Mouse (Mus musculus): ENCODE data around the gene Sbno1. TPM values are rescaled to one million over a fixed set of nuclear protein-coding genes. Genes with fewer than 3 reads are reported as not detected.
A peak's percentile ranks its signal among the peaks of the same experiment; 100 is the strongest.

The Sbno1 gene
- polyA plus RNA-seq, 1 experiment from 2014 or later, result 49.3 TPM

DNA sequence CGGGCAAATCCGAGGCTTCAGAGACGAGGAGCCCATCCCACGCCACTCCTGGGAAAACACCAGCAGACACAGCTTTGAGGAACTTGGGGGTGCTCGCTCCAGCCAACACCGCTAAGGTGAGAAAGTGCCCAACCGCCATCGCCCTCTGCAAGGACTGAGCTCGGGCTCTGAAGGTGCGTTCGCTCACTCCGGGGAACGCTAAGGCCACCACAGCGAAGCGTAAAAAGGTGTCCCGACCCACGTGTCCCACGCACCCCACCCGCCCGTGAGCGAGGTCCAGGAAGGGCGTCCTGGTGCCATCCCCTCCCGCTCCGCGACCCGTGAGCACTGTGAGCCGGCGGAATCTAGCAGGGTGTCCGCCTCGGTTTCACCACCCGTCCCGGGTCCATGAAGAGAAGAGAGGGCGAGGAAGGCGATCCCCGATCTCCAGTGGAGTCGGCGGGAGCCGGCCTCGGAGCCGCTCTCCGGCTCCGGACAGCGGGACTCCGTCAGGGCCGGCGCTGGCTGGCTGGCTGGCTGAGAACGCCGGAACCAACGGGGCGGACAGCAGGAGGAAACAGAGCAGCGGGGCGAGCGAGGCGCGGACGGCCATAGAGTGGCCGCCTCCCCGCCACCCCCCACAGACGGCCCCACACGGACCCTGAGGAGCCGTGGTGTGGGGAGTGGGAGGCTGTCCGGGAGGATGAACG lies 934 bp downstream of the Sbno1 start:
- Histone ChIP-seq H3K36me3 (ENCODE audit: control insufficient read depth, insufficient read depth) (no peaks in the 10 kb centered on the region), H3K4me1 (replicated peaks; ENCODE audit: control insufficient read depth, insufficient read depth, low read length) (no peaks in the 10 kb centered on the region), H3K27ac (ENCODE audit: low read depth, low read length) (peak overlapping the region; percentile 83), H3K4me2 (replicated peaks; ENCODE audit: low read depth) (peak overlapping the region; percentile 87), H3K27me3 (replicated peaks; ENCODE audit: control insufficient read depth, insufficient read depth, low read length) (no peaks in the 10 kb centered on the region), H3K9me3 (ENCODE audit: control insufficient read depth) (no peaks in the 10 kb centered on the region), H3K4me3 (ENCODE audit: low read depth, low read length) (peak overlapping the region; percentile 69), H3K9ac (ENCODE audit: low read depth, low read length) (peak overlapping the region; percentile 82)
- ATAC-seq, result peak; percentile 14
- TF ChIP-seq CTCF (IDR thresholded peaks at IDR 0.05; ENCODE audit: low read depth), result no peak
- WGBS, result under 1% methylated on average over 59 of the region's 63 CpGs

DNA sequence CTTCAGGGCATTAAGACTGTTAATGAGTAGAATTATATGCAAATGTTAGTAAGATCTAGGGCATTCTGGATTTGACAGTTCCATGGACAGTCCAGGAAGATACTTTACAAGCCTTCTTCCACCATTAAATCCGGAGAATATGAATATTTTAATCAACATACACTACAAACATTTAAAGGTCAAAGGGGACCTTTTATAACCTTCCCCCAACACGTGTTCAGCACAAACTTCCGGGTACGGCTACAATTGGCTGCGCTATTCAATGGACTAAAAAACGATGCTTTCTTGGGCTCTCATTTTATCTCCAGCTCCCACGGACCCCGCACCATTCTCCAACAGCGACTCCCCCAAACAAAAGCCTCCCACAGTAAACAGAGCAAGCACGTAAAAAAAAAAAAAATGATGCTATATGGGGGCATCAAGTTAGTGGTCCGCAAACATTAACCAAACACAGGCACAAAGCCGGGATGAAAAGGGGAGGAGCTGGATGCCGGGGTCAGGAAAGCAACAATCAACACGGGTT lies 1.5 kb downstream of the Sbno1 start:
- TF ChIP-seq CTCF (IDR thresholded peaks at IDR 0.05; ENCODE audit: low read depth), result no peak
- no peaks in the 10 kb centered on the region for H3K36me3 ChIP-seq (ENCODE audit: control insufficient read depth, insufficient read depth)
- peak overlapping the region; percentile 82 for H3K9ac ChIP-seq (ENCODE audit: low read depth, low read length)
- WGBS, result under 1% methylated on average over 14 of the region's 14 CpGs
- no peaks in the 10 kb centered on the region for H3K27me3 ChIP-seq (replicated peaks; ENCODE audit: control insufficient read depth, insufficient read depth, low read length)
- H3K4me2 ChIP-seq (replicated peaks; ENCODE audit: low read depth), result peak overlapping the region; percentile 87
- H3K9me3 ChIP-seq (ENCODE audit: control insufficient read depth), result no peaks in the 10 kb centered on the region
- H3K4me1 ChIP-seq (replicated peaks; ENCODE audit: control insufficient read depth, insufficient read depth, low read length), result no peaks in the 10 kb centered on the region
- H3K4me3 ChIP-seq (ENCODE audit: low read depth, low read length), result peak overlapping the region; percentile 69
- H3K27ac ChIP-seq (ENCODE audit: low read depth, low read length), result peak overlapping the region; percentile 83
- no peak for ATAC-seq

DNA sequence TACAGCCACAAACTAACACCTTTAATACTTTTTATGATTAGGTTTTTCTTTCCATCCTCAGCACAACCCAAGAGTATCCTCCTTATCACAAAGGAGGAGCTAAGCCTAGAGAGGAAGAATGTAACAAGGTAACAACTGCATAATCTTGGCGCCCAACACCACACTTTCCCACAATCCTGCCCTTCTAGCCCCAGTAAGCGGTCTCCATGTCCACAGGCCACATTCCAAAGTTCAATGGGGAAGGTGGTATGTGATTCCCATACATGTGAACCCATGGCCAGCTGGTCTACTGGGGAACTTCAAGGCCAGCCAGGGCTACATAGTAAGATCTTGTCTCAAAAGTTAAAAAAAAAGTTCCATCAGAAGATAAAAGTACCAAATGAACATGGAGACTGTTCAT lies 4.0 kb downstream of the Sbno1 start:
- Histone ChIP-seq H3K4me1 (replicated peaks; ENCODE audit: control insufficient read depth, insufficient read depth, low read length) (no peaks in the 10 kb centered on the region), H3K36me3 (ENCODE audit: control insufficient read depth, insufficient read depth) (no peaks in the 10 kb centered on the region), H3K27me3 (replicated peaks; ENCODE audit: control insufficient read depth, insufficient read depth, low read length) (no peaks in the 10 kb centered on the region), H3K4me2 (replicated peaks; ENCODE audit: low read depth) (no peak overlapping the region), H3K9ac (ENCODE audit: low read depth, low read length) (no peak overlapping the region), H3K27ac (ENCODE audit: low read depth, low read length) (no peak overlapping the region), H3K4me3 (ENCODE audit: low read depth, low read length) (no peak overlapping the region), H3K9me3 (ENCODE audit: control insufficient read depth) (no peaks in the 10 kb centered on the region)
- no peak for TF ChIP-seq CTCF (IDR thresholded peaks at IDR 0.05; ENCODE audit: low read depth)
- WGBS, result 61% methylated on average over 2 of the region's 2 CpGs
- ATAC-seq, result no peak

DNA sequence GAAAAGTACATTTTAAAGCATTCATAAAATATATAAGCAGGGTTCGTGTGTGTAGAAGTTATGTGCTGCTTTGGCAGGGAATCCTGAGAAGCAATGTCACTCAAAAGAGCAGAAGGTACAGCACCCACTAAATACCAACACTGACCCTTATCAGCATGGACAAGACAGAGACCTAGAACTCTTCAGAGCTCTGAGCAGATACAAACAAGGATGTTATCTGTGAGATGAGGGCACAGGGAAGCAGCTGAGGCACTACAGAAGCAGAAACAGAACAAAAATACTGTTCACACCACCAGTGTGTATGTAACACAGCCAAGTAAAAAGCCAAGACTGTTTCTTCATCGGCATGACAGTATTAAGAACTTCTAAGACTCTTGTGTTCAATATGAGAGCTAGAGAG lies 6.9 kb downstream of the Sbno1 start:
- no peaks in the 10 kb centered on the region for H3K27me3 ChIP-seq (replicated peaks; ENCODE audit: control insufficient read depth, insufficient read depth, low read length)
- peaks cover 8% of the 10 kb centered on the region; the same call in 1 of the 2 replicates for H3K36me3 ChIP-seq (ENCODE audit: control insufficient read depth, insufficient read depth)
- H3K4me2 ChIP-seq (replicated peaks; ENCODE audit: low read depth), result no peak overlapping the region
- H3K9me3 ChIP-seq (ENCODE audit: control insufficient read depth), result no peaks in the 10 kb centered on the region
- no peak overlapping the region for H3K4me3 ChIP-seq (ENCODE audit: low read depth, low read length)
- WGBS, result 93% methylated on average over 2 of the region's 2 CpGs
- no peak for ATAC-seq
- TF ChIP-seq CTCF (IDR thresholded peaks at IDR 0.05; ENCODE audit: low read depth), result no peak
- H3K27ac ChIP-seq (ENCODE audit: low read depth, low read length), result no peak overlapping the region
- H3K4me1 ChIP-seq (replicated peaks; ENCODE audit: control insufficient read depth, insufficient read depth, low read length), result no peaks in the 10 kb centered on the region
- no peak overlapping the region for H3K9ac ChIP-seq (ENCODE audit: low read depth, low read length)

- TF ChIP-seq CTCF (IDR thresholded peaks at IDR 0.05; ENCODE audit: low read depth), result no peak
- H3K9me3 ChIP-seq (ENCODE audit: control insufficient read depth), result no peaks in the 10 kb centered on the region
- H3K27ac ChIP-seq (ENCODE audit: low read depth, low read length), result peak overlapping the region; percentile 24; the same call in 1 of the 2 replicates
- H3K4me1 ChIP-seq (replicated peaks; ENCODE audit: control insufficient read depth, insufficient read depth, low read length), result no peaks in the 10 kb centered on the region
- H3K27me3 ChIP-seq (replicated peaks; ENCODE audit: control insufficient read depth, insufficient read depth, low read length), result no peaks in the 10 kb centered on the region
- H3K9ac ChIP-seq (ENCODE audit: low read depth, low read length), result no peak overlapping the region
- peaks cover 40% of the 10 kb centered on the region for H3K36me3 ChIP-seq (ENCODE audit: control insufficient read depth, insufficient read depth)
- no peak for ATAC-seq
- no peak overlapping the region for H3K4me2 ChIP-seq (replicated peaks; ENCODE audit: low read depth)
- whole genome bisulfite sequencing, result 79% methylated on average over 5 of the region's 5 CpGs
- no peak overlapping the region for H3K4me3 ChIP-seq (ENCODE audit: low read depth, low read length)
Measured at GRCm38 (mm10) chr5:124412163-124412562, 13.6 kb downstream of the Sbno1 start.

DNA sequence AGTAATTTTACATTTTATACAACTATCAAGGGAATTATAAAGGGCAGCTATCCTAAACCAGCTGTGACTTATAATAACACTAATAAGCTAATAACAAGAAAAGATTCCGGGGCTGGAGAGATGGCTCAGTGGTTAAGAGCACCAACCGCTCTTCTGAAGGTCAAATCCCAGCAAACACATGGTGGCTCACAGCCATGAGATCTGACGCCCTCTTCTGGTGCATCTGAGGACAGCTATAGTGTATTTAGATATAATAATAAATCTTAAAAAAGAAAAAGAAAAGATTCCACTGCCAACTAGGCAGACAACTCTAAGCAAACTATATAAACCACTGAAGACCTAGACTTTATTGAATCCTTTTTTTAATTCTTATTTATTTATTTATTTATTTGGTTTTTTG lies 15.0 kb downstream of the Sbno1 start:
- Histone ChIP-seq H3K9ac (ENCODE audit: low read depth, low read length) (no peak overlapping the region), H3K9me3 (ENCODE audit: control insufficient read depth) (no peaks in the 10 kb centered on the region), H3K4me1 (replicated peaks; ENCODE audit: control insufficient read depth, insufficient read depth, low read length) (no peaks in the 10 kb centered on the region), H3K27ac (ENCODE audit: low read depth, low read length) (no peak overlapping the region), H3K27me3 (replicated peaks; ENCODE audit: control insufficient read depth, insufficient read depth, low read length) (no peaks in the 10 kb centered on the region), H3K4me2 (replicated peaks; ENCODE audit: low read depth) (no peak overlapping the region), H3K36me3 (ENCODE audit: control insufficient read depth, insufficient read depth) (peaks cover 52% of the 10 kb centered on the region), H3K4me3 (ENCODE audit: low read depth, low read length) (no peak overlapping the region)
- WGBS, result 85% methylated on average over 3 of the region's 3 CpGs
- no peak for ATAC-seq
- peak; percentile 38 for TF ChIP-seq CTCF (IDR thresholded peaks at IDR 0.05; ENCODE audit: low read depth)

All from intestine, postnatal 0 days (tissue).